Mouse (Mus musculus): ENCODE measurements at regions not wholly inside any gene's neighbourhood (a gene's known extent, or its start where the extent isn't known, plus 50 kb on each side); places are given as distances from the start of the nearest gene placed in this dataset.

DNA sequence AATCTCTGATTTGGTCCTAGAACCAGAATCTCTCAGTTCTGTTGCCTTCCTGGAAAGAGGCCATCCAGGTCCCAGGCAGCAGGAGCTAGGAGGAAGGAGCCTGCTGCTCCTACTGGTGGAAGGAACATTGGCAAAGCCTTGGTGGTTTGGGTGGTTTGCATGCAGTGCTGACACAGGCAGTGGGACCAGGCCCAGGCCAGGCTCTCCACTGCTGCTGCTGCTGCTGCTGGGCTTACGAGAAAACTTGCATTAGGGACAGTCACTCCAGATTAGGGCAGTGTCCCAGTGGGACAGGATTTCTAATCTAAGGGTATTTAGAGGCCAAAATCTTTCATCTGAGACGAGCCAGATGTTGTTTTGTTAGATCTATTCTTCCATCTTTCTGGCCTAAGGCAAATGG, 172.1 kb upstream of the Bmper start:
- no peak for TF ChIP-seq CTCF (IDR thresholded peaks at IDR 0.05; ENCODE audit: low read depth)
- TF ChIP-seq EP300 (IDR thresholded peaks at IDR 0.05; ENCODE audit: low read depth) = no peak
